Mouse (Mus musculus) neutrophil, adult 83 days (primary cell): Measurements from ENCODE around the gene Tmem183a. TPM values are rescaled to one million over a fixed set of nuclear protein-coding genes. Genes with fewer than 3 reads are reported as not detected.

Experiments used
- total RNA-seq, 2 experiments: library from RNA; stranded (reverse); gene quantifications; one replicate each; pipeline ENCODE4 v1.2.4; 2023

Gene Tmem183a
- 10 to 100 TPM; 43.2 to 64.0 TPM for total RNA-seq

DNA sequence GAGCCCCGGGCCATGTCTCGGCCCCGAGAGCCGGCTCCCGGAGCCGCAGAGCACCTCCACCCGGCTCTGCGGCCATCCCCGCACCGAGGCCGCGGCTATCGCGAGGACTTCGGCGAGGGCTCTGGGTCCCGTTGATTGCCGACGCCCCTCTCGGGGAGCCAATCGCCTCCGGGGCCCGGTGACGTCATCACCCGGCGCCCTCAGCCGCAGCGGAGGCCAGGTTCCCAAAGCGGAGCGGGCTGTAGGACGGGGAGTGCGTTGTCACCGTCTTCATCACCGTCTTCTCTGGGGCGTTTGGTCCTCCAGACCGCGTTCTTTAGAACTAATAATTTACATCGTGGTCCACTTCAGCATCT, at the start of gene Tmem183a:
TSS of gene Tmem183a (minus strand) at position 123 of the 356 bp plus-strand sequence.

DNA sequence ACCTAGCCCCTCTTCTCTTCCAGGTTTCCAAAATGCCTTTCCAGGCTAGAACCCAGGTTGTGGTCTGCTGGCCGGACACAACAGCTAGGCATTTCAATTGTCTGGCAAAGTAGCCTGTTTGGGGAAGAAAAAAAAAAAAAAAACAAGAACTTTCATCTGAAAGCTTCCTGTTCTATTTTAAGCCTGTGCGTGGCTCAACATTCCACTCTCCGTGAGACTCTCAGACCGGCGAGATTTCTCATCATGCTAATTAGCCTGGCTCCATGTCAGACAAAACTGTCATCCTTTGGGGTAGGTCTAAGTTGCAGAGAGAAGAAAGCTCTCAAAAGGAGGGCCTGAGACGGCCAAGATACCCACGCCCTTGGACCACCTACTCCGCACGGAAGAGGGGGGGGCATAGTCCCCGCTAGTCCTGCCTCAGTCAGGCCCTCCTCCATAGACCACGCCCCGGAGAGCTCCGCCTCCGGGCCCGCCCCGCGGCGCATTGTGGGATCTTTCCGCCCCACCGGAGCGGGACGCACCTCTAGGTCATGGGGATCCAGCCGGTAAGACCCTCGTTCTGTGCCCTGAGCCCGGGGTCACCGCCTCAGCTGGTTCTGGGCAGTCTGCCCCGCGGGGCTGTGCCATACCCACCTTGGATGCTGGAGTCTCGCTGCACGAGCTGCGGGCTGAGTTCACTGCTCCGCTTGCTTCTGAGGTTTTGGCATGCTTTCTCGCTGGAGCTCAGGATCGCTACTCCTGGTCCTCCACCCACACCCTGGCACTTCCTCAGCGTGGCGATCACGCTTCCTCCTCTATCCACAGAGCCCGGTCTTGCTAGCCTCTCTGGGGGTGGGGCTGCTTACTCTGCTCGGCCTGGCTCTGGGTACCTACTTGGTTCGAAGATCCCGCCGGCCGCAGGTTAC, 44.0 kb upstream of the Tmem183a start, which contains the start of gene Cyb5r1:
TSS of gene Cyb5r1 (plus strand) at position 51 of the 905 bp plus-strand sequence.

DNA sequence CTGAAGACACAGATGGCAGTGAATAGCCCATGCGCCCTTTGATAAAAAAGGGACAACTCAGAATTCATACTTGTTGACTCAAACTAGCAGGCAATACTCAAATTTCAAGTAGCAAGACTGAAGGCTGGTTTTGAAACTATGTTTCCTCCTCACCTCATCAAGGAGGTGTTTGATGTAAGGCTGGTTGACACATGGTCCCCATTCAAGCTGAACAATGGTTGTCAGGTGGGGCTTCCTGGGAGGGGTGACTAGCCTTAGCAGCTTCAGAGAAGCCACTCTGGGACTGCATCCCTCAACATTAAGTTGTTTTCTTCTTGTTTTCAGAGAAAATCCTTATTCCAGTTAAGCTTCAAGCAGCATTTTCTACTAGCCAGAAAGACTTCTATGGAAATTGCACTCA, 23.9 kb upstream of the Tmem183a start, which contains the start of gene 4933406M09Rik:
TSS of gene 4933406M09Rik (plus strand) at position 275 of the 400 bp plus-strand sequence.

DNA sequence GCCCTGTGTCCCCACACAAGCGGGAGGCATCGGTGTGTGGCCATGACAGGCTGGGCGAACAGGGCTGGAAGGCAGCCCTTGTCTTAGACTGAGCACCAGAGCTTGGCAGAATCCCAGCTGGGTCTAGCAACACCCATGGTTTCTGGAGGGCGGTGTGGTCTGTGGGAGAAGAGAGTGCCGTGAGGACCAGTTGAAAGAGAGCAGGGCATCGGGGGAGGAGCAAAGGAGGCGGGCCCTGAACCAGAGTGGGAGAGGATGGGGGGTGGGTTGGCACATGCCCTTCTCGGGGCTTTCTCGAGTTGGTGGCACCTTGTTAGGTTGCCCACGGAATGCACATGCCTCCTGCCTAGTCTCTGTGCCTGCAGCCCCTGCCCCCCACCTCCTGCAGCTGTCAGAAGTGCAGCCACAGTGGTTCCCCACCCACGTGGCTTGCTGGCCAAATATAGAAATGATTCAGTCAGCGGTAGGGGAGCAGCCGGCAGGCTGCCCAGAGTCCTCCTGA, 29.0 kb downstream of the Tmem183a start, which contains the start of gene Ppfia4:
TSS of gene Ppfia4 (minus strand) at position 159 of the 502 bp plus-strand sequence.

Other genes starting within 250 kb of the Tmem183a start
- gene Chil1, start 179.8 kb downstream of the Tmem183a start, total RNA-seq: 100 to 1,000 TPM; 596 to 624 TPM
- gene Mybph, start 168.5 kb downstream of the Tmem183a start, total RNA-seq: under 1 TPM; 0.44 to 0.46 TPM
- gene Adora1, start 126.5 kb downstream of the Tmem183a start, total RNA-seq: not detected
- gene Myog, start 72.0 kb downstream of the Tmem183a start, total RNA-seq: not detected
- gene Ppfia4, start 29.1 kb downstream of the Tmem183a start, total RNA-seq: 10 to 100 TPM; 11.4 to 11.9 TPM
- not detected for gene 4933406M09Rik, start 24.0 kb upstream of the Tmem183a start, total RNA-seq
- gene Cyb5r1, start 43.6 kb upstream of the Tmem183a start, total RNA-seq: 10 to 100 TPM; 51.7 to 56.4 TPM
- gene Adipor1, start 53.4 kb upstream of the Tmem183a start, total RNA-seq: 100 to 1,000 TPM; 258 to 272 TPM
- gene Klhl12, start 93.6 kb upstream of the Tmem183a start, total RNA-seq: 10 to 100 TPM; 25.9 to 26.4 TPM
- 10 to 100 TPM; 17.7 to 20.5 TPM for gene Rabif, start 132.7 kb upstream of the Tmem183a start, total RNA-seq
- gene Mgat4e, start 187.7 kb upstream of the Tmem183a start, total RNA-seq: not detected
- gene Kdm5b, start 198.2 kb upstream of the Tmem183a start, total RNA-seq: 10 to 100 TPM; 38.5 to 48.1 TPM